Mouse (Mus musculus) splenic B cell, adult 2 months (primary cell): ENCODE results near the gene Tas1r2.

Experiments used
- DNase-seq: peaks from one replicate; pipeline ENCODE4 v3.0.0-alpha.2; 2011; ENCODE audit warnings: low read depth, low spot score
- H3K27me3 ChIP-seq: 2 replicates; pipeline ENCODE4 v1.6.1; 2012; ENCODE audit warnings: mild to moderate bottlenecking, low read length, moderate library complexity, mixed read lengths; ENCODE audit not compliant: control insufficient read depth, poor library complexity, insufficient read depth, severe bottlenecking
- H3K36me3 ChIP-seq: 2 replicates; pipeline ENCODE4 v1.6.1; 2012; ENCODE audit warnings: mild to moderate bottlenecking, low read length, moderate library complexity, mixed read lengths; ENCODE audit not compliant: control insufficient read depth, poor library complexity, insufficient read depth, severe bottlenecking

Tas1r2 gene

DNA sequence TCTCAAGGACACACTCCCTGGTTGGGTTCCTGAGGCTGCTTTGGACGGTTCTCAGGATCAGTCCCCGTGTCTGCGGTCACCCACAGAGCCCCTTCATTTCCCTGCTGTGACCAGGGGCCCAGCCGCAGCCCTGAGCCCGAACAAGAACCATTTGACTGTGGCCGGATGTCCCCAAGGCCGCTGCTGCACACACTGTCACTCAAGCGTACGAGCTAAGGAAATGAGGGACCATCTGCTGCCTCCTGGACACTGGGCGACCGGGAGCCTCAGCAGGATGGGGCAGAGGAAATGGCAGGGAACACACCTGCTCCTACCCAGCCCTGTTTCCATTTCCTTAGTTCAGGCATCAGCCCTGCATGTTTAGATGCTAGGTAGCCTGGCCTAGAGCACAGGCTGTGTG, 2.4 kb upstream of the Tas1r2 start:
- H3K27me3 ChIP-seq = no peaks in the 10 kb centered on the region
- no peaks in the 10 kb centered on the region; the same call in 1 of the 2 replicates for H3K36me3 ChIP-seq
- no peak for DNase-seq

DNA sequence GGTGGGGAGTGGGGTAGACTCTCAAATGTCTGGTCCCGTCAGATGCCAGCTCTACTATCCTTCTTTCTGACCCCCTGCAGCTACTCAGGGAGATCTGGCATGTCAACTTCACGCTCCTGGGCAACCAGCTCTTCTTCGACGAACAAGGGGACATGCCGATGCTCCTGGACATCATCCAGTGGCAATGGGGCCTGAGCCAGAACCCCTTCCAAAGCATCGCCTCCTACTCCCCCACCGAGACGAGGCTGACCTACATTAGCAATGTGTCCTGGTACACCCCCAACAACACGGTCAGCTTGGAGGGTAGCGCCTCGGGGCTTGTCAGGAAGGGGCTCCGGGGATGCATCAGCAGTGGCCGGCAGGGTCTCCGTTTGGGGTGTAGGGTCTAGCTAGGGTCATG, 8.6 kb downstream of the Tas1r2 start:
- Histone ChIP-seq H3K36me3 (no peaks in the 10 kb centered on the region), H3K27me3 (no peaks in the 10 kb centered on the region)
- no peak for DNase-seq

DNA sequence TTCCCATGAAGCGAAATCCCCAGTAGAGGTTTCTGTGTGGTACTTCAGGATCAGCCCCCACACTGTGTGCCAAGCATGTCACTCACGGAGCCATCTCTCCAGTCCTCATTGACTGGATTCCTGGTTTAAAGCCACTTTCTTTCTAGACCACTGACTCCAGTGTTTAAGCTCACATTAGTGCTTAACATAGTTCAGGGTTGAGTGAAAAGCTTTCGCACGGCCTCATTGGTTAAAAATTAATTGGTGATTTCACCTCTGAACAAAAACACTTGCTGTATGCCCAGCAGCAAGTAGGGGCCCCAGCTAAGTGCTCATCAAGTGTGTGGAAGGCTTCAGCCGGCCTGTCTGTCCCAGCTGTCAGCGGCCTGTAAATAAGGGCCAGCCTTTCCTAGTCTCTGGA, 14.3 kb downstream of the Tas1r2 start:
- H3K36me3 ChIP-seq = no peaks in the 10 kb centered on the region
- H3K27me3 ChIP-seq = no peaks in the 10 kb centered on the region
- no peak for DNase-seq

DNA sequence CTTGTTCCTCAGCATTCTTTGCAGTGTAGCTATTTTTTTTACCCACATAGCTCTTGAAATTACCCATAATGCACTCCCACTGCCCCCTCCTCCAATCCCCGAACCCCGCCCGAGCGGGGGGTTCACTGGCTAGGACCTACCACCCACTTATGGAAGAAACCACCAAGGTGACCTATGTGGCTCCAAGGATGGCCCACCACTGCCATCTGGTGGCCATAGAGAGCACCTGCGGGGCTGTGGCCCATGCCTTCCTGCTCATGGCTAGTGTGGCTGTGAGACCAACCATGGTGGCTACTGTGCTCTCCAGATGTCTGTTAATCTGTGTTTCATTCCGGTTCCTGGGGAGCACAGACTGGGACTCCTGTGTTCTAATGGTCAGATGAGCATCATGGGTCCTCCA, 16.5 kb downstream of the Tas1r2 start:
- peak; percentile 76 for DNase-seq
- no peaks in the 10 kb centered on the region for H3K27me3 ChIP-seq
- H3K36me3 ChIP-seq = no peaks in the 10 kb centered on the region

GRCm38 (mm10) chr4:139675696-139676095, 22.4 kb downstream of the Tas1r2 start:
- DNase-seq = no peak
- H3K36me3 ChIP-seq = no peaks in the 10 kb centered on the region
- no peaks in the 10 kb centered on the region for H3K27me3 ChIP-seq

GRCm38 (mm10) chr4:139683728-139684638, 30.6 kb downstream of the Tas1r2 start:
- H3K27me3 ChIP-seq = no peaks in the 10 kb centered on the region
- DNase-seq = peak; percentile 7
- no peaks in the 10 kb centered on the region for H3K36me3 ChIP-seq

GRCm38 (mm10) chr4:139684639-139685017, 31.3 kb downstream of the Tas1r2 start:
- Histone ChIP-seq H3K36me3 (no peaks in the 10 kb centered on the region), H3K27me3 (no peaks in the 10 kb centered on the region)
- peak; percentile 72 for DNase-seq

- Histone ChIP-seq H3K27me3 (no peaks in the 10 kb centered on the region), H3K36me3 (no peaks in the 10 kb centered on the region)
- DNase-seq = no peak
These were observed 34.7 kb downstream of the Tas1r2 start for GRCm38 (mm10) chr4:139688058-139688457.

- no peaks in the 10 kb centered on the region for H3K36me3 ChIP-seq
- no peak for DNase-seq
- H3K27me3 ChIP-seq = no peaks in the 10 kb centered on the region
These were observed 36.4 kb downstream of the Tas1r2 start for GRCm38 (mm10) chr4:139689627-139690269.

DNA sequence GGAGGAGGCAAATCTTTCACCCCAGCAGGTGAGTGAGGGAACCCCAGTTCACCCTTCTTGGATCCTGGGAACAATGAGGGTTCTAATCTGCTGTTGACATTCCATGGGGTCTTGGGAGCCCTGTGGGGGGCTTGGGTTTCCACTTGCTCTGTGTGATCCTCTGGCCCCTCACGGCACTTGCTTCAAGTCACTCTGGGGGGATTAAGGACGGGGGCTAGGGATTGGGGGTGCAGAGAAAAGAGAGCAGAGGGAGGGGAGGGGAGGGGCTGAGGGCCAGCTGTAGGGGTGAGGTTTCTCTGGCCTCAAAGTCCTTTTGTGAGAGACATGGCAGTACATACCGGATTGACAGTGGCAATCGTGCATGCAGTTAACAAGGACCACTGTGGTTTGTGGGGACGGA, 40.0 kb downstream of the Tas1r2 start:
- Histone ChIP-seq H3K27me3 (no peaks in the 10 kb centered on the region), H3K36me3 (no peaks in the 10 kb centered on the region)
- no peak for DNase-seq

- Histone ChIP-seq H3K36me3 (no peaks in the 10 kb centered on the region), H3K27me3 (no peaks in the 10 kb centered on the region)
- no peak for DNase-seq
These were observed 44.4 kb downstream of the Tas1r2 start for GRCm38 (mm10) chr4:139697755-139698154.

GRCm38 (mm10) chr4:139698602-139699001, 45.3 kb downstream of the Tas1r2 start:
- DNase-seq = no peak
- Histone ChIP-seq H3K27me3 (no peaks in the 10 kb centered on the region), H3K36me3 (no peaks in the 10 kb centered on the region)

DNA sequence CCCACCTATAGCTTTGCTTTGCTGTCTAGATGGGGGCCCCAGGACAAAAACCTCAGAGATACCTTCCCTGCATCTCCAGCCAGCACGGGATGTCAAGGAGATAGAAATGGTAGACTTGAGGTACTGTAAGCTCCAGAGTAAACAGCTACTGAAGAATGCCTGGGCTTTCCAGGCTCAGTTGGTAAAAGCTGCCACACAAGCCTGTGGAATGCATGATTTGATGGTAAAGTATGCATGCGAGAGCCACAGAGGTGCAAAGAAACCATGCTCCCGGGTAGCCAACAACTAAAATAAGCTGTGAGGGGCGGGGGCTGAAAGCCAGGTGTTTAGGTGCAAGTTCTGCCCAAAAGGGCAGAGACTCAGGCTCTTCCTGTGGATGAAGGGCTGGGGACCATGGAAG, 49.6 kb downstream of the Tas1r2 start:
- DNase-seq = no peak
- Histone ChIP-seq H3K27me3 (no peaks in the 10 kb centered on the region), H3K36me3 (no peaks in the 10 kb centered on the region)

- H3K27me3 ChIP-seq = no peaks in the 10 kb centered on the region
- DNase-seq = peak; percentile 28
- no peaks in the 10 kb centered on the region for H3K36me3 ChIP-seq
These were observed 50.1 kb downstream of the Tas1r2 start for GRCm38 (mm10) chr4:139703468-139703867.

DNA sequence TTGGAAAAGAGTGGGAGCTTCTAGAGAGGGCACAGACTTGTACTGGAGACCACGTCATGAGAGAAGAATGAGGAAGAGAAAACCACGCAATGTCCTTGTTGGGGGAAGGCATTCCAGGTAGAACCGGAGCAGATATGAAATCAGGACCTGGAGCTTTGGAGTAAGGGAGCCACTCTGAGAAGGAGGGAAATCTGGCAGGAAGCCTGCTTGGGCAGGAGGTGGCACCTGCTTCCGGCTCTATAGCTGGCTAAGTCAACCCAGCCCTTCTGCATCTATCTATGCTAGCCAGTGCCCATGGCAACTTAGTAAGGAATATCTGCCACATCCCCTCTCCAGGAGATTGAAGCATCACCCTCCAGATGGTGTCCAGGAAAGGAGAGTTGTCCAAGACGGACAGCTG, 52.6 kb downstream of the Tas1r2 start:
- DNase-seq = no peak
- no peaks in the 10 kb centered on the region for H3K27me3 ChIP-seq
- H3K36me3 ChIP-seq = no peaks in the 10 kb centered on the region
